Mouse (Mus musculus) adrenal gland, adult 18-20 months (tissue): Measurements from ENCODE around the gene Tpi1. TPM values are rescaled to one million over a fixed set of nuclear protein-coding genes. Genes with fewer than 3 reads are reported as not detected.
"Not testable (repeated sequence)": the region's sequence is repeated elsewhere in the genome, so short reads cannot be mapped to it uniquely, and the experiment has no call there.

Source experiments
- DNase-seq, 2 experiments: peaks; one replicate each; pipeline ENCODE4 v3.0.0; 2021 to 2022; ENCODE audit warnings: low spot score in 2 of 2
- total RNA-seq, 2 experiments: library from RNA; stranded (reverse); gene quantifications; 1 replicate in 1 of 2; 2 replicates in 1 of 2; pipeline ENCODE4 v1.2.3; 2021

Tpi1 gene
- total RNA-seq, 2 experiments from 2014 or later: 383 to 517 TPM

GRCm38 (mm10) chr6:124834512-124835081 lies 20.5 kb upstream of the Tpi1 start:
- DNase-seq: no peak

- no peak for DNase-seq
Measured at GRCm38 (mm10) chr6:124831649-124832048, 17.6 kb upstream of the Tpi1 start.

- DNase-seq: not testable (repeated sequence)
Measured at GRCm38 (mm10) chr6:124831199-124831598, 17.1 kb upstream of the Tpi1 start.

GRCm38 (mm10) chr6:124829799-124830700 lies 16.0 kb upstream of the Tpi1 start:
- peak; percentile 85 to 86 for DNase-seq

- peak; percentile 90 to 91 for DNase-seq
Measured at GRCm38 (mm10) chr6:124828868-124829798, 15.0 kb upstream of the Tpi1 start, which contains the start of the genes Usp5 and Cdca3. TSS of gene Usp5 (minus strand) at chr6:124829484. TSS of gene Cdca3 (plus strand) at chr6:124829547.

GRCm38 (mm10) chr6:124828101-124828592 lies 14.1 kb upstream of the Tpi1 start:
- peak in 1 of 2 experiments; percentile 43 for DNase-seq

- no peak for DNase-seq
Measured at GRCm38 (mm10) chr6:124822049-124822448, 8.0 kb upstream of the Tpi1 start.

- DNase-seq: no peak
Measured at GRCm38 (mm10) chr6:124820891-124821290, 6.8 kb upstream of the Tpi1 start.

- no peak for DNase-seq
Measured at GRCm38 (mm10) chr6:124817971-124818370, 3.9 kb upstream of the Tpi1 start.

GRCm38 (mm10) chr6:124817563-124817962 lies 3.5 kb upstream of the Tpi1 start:
- DNase-seq: no peak

GRCm38 (mm10) chr6:124817125-124817524 lies 3.0 kb upstream of the Tpi1 start:
- DNase-seq: no peak

- no peak for DNase-seq
Measured at GRCm38 (mm10) chr6:124816611-124817010, 2.5 kb upstream of the Tpi1 start.

GRCm38 (mm10) chr6:124814858-124815774 lies 1.0 kb upstream of the Tpi1 start:
- no peak for DNase-seq

GRCm38 (mm10) chr6:124814448-124814847 lies 352 bp upstream of the Tpi1 start:
- no peak for DNase-seq

- peak in 1 of 2 experiments; percentile 51 for DNase-seq
Measured at GRCm38 (mm10) chr6:124813496-124813895, 600 bp downstream of the Tpi1 start.

- DNase-seq: no peak
Measured at GRCm38 (mm10) chr6:124812848-124813247, 1.2 kb downstream of the Tpi1 start.

- DNase-seq: no peak
Measured at GRCm38 (mm10) chr6:124811701-124812560, 2.2 kb downstream of the Tpi1 start.

- DNase-seq: no peak
Measured at GRCm38 (mm10) chr6:124811403-124811665, 2.8 kb downstream of the Tpi1 start.
